ENCODE assay signal across 26 mouse cellular contexts in genomic region chr6:135817391-135817790, GRCm38 (mm10).
DNase-seq lines count a peak whose midpoint lies in the region; ATAC-seq lines count a peak whose summit lies in the region.
"Had no signal": no experiment of that assay in that cellular context is flagged by ENCODE, and none has a peak within 500 bp of the region (broad histone marks: within the 10 kb centered on the region; RNA-seq: fewer than 3 reads in every experiment).

No protein-coding gene starts in this region.

- DNase-seq in cerebellum, postnatal 14 days = peak; percentile 27 to 43
- DNase-seq in cerebellum, adult 11-12 months = no peak
- DNase-seq in kidney, adult 9 months = peak; percentile 80
- DNase-seq in adrenal gland, postnatal 10 days = no peak
- DNase-seq: adrenal gland, adult 2 months; cerebellum, adult 18-20 months; gastrocnemius, postnatal 36 days; liver; retina, postnatal 1 day; right cerebral cortex, postnatal 25 days; spleen, adult 18-20 months had no signal

- peaks cover 9% of the 10 kb centered on the region for H3K4me1 ChIP-seq in kidney, embryonic 15.5 days
- H3K4me1 ChIP-seq in megakaryocyte, embryonic 14.5 days = no peaks in the 10 kb centered on the region
- H3K4me1 ChIP-seq: embryonic facial prominence, embryonic 10.5 days; forebrain, embryonic 10.5 days; hindbrain, embryonic 12.5 days; limb, embryonic 10.5 days; liver, embryonic 15.5 days; neural tube, embryonic 13.5 days had no signal

- WGBS in kidney, embryonic 15.5 days = 89% methylated on average over 2 of the region's 2 CpGs

- no peaks in the 10 kb centered on the region for H3K27me3 ChIP-seq in kidney, embryonic 15.5 days
- H3K27me3 ChIP-seq in megakaryocyte, embryonic 14.5 days (replicated peaks) = no peaks in the 10 kb centered on the region
- H3K27me3 ChIP-seq: hindbrain, embryonic 12.5 days; liver, embryonic 15.5 days; neural tube, embryonic 13.5 days; Patski had no signal

- H3K36me3 ChIP-seq in kidney, embryonic 15.5 days = no peaks in the 10 kb centered on the region
- no peaks in the 10 kb centered on the region for H3K36me3 ChIP-seq in megakaryocyte, embryonic 14.5 days (replicated peaks; ENCODE audit: low read length)
- H3K36me3 ChIP-seq: embryonic facial prominence, embryonic 10.5 days; forebrain, embryonic 10.5 days; hindbrain, embryonic 12.5 days; limb, embryonic 10.5 days; liver, embryonic 15.5 days; neural tube, embryonic 13.5 days had no signal

- no peak overlapping the region for H3K4me3 ChIP-seq in kidney, embryonic 15.5 days (replicated peaks)
- H3K4me3 ChIP-seq in megakaryocyte, embryonic 14.5 days (replicated peaks) = peak overlapping the region; percentile 57
- H3K4me3 ChIP-seq: embryonic facial prominence, embryonic 10.5 days; forebrain, embryonic 10.5 days; hindbrain, embryonic 12.5 days; limb, embryonic 10.5 days; liver, embryonic 15.5 days; myocyte; neural tube, embryonic 13.5 days had no signal

- H3K9me3 ChIP-seq in kidney, embryonic 15.5 days (replicated peaks) = no peaks in the 10 kb centered on the region
- H3K9me3 ChIP-seq in megakaryocyte, embryonic 14.5 days = peaks cover 3% of the 10 kb centered on the region; the same call in 1 of the 2 replicates
- H3K9me3 ChIP-seq: embryonic facial prominence, embryonic 10.5 days; forebrain, embryonic 10.5 days; hindbrain, embryonic 12.5 days; limb, embryonic 10.5 days; liver, embryonic 15.5 days; neural tube, embryonic 13.5 days had no signal

- no peak for ATAC-seq in kidney, embryonic 15.5 days (replicated peaks; ENCODE audit: low FRiP score)
- ATAC-seq in megakaryocyte, adult 5-6 weeks (ENCODE audit: poor library complexity, severe bottlenecking) = no peak
- ATAC-seq: CD4-positive, CD25-positive, alpha-beta regulatory T cell, adult 4 months; forebrain, embryonic 16.5 days; midbrain, embryonic 16.5 days; Patski had no signal

- no peak overlapping the region for H3K27ac ChIP-seq in kidney, embryonic 15.5 days
- H3K27ac ChIP-seq: embryonic facial prominence, embryonic 10.5 days; forebrain, embryonic 10.5 days; hindbrain, embryonic 12.5 days; kidney, postnatal 0 days; limb, embryonic 10.5 days; liver, embryonic 15.5 days; neural tube, embryonic 13.5 days had no signal

- no peak overlapping the region for H3K9ac ChIP-seq in kidney, embryonic 15.5 days
- H3K9ac ChIP-seq: hindbrain, embryonic 12.5 days; liver, embryonic 15.5 days; neural tube, embryonic 13.5 days had no signal

- H3K4me2 ChIP-seq in kidney, embryonic 15.5 days = no peak overlapping the region
- H3K4me2 ChIP-seq: hindbrain, embryonic 12.5 days; liver, embryonic 15.5 days; neural tube, embryonic 13.5 days had no signal

Comparison
In these comparisons a context has a peak if more than half of its experiments do, and no peak if none do; other contexts are left out.
1. DNase-seq: peak in cerebellum, postnatal 14 days (2 of 2) and kidney, adult 9 months (single experiment); none in cerebellum, adult 11-12 months (single experiment) and adrenal gland, postnatal 10 days (single experiment).